ENCODE assay signal across 15 mouse cellular contexts in the genomic region with DNA sequence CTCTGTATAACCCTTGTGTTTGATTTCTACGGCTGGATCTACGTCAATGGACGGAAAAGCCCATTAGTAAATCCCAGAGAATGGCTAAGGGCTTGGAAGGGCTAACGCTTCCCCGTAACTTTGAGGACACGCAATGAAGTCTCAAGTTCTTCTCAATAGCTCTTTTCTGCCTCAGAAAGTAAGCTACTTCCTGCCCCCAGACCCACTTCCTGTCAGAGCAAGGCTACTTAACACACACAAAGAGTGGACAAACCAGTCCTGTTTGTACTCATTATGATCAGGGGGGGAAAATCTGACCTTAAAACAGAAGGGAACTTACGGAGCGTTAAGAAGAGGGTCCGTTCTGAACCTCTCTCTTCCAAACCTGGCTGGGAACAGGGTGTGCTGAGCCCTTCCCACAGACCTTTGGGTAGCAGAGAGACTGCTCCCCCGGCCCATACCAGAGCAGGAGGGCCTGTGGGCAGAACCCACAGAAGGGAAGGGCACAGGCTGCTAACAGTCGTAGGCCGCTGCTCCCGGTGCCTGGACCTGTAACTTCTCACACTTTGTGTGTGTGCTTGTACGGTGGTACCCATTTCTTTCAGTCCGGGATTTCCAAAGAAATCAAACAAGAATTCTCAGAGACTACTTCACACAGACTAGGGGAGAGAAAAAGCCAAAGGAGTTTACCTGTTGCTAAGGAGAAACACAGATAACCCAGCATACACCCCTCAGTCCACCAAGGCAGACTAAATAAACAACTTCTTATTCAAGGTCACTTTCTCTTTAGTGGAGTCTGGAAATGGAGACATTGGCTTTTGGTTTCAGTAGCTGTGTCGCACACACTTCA. TPM values are rescaled to one million over a fixed set of nuclear protein-coding genes. Genes with fewer than 3 reads are reported as not detected.
DNase-seq lines count a peak whose midpoint lies in the region; ATAC-seq and TF ChIP-seq lines count a peak whose summit lies in the region.
"Had no signal": no experiment of that assay in that cellular context is flagged by ENCODE, and none has a peak within 500 bp of the region (broad histone marks: within the 10 kb centered on the region; RNA-seq: fewer than 3 reads in every experiment).

No protein-coding gene starts in this region.

- 0 out of 2 replicates have a peak overlapping the region, but pooled peaks have one; percentile 26 for H3K9ac ChIP-seq in heart, adult 2 months (ENCODE audit: low read depth, low read length)
- H3K9ac ChIP-seq in kidney, postnatal 0 days (ENCODE audit: low read depth, low read length): no peak overlapping the region
- H3K9ac ChIP-seq in intestine, postnatal 0 days (ENCODE audit: low read depth, low read length): 0 out of 2 replicates have a peak overlapping the region, but pooled peaks have one; percentile 0
- H3K9ac ChIP-seq: forebrain, embryonic 13.5 days; neural tube, embryonic 13.5 days had no signal

- H3K4me1 ChIP-seq in heart, adult 2 months (ENCODE audit: control insufficient read depth, insufficient read depth, low read length): peaks cover 10% of the 10 kb centered on the region
- H3K4me1 ChIP-seq in kidney, postnatal 0 days (replicated peaks; ENCODE audit: insufficient read depth, low read length): peaks cover 50% of the 10 kb centered on the region
- H3K4me1 ChIP-seq in intestine, postnatal 0 days (replicated peaks; ENCODE audit: control insufficient read depth, insufficient read depth, low read length): peaks cover 25% of the 10 kb centered on the region

- H3K27me3 ChIP-seq in heart, adult 2 months (ENCODE audit: control insufficient read depth, insufficient read depth, low read length): no peaks in the 10 kb centered on the region
- H3K27me3 ChIP-seq in kidney, postnatal 0 days (ENCODE audit: insufficient read depth, low read length): no peaks in the 10 kb centered on the region
- no peaks in the 10 kb centered on the region for H3K27me3 ChIP-seq in intestine, postnatal 0 days (replicated peaks; ENCODE audit: control insufficient read depth, insufficient read depth, low read length)
- H3K27me3 ChIP-seq: forebrain, embryonic 13.5 days; megakaryocyte, embryonic 14.5 days; neural tube, embryonic 13.5 days; Patski had no signal

- TF ChIP-seq EP300 in heart, adult 2 months (IDR thresholded peaks at IDR 0.05; ENCODE audit: insufficient read depth, low read depth, low read length): no peak

- no peaks in the 10 kb centered on the region for H3K9me3 ChIP-seq in kidney, postnatal 0 days (replicated peaks; ENCODE audit: low read length)
- H3K9me3 ChIP-seq in intestine, postnatal 0 days (ENCODE audit: control insufficient read depth): no peaks in the 10 kb centered on the region
- H3K9me3 ChIP-seq: forebrain, embryonic 13.5 days; megakaryocyte, embryonic 14.5 days; neural tube, embryonic 13.5 days had no signal

- peaks cover 4% of the 10 kb centered on the region; the same call in 1 of the 2 replicates for H3K79me2 ChIP-seq in heart, adult 2 months (replicated peaks; ENCODE audit: control insufficient read depth, insufficient read depth, low read length)

- no peak overlapping the region for H3K4me3 ChIP-seq in heart, adult 2 months
- no peak overlapping the region for H3K4me3 ChIP-seq in kidney, postnatal 0 days (replicated peaks; ENCODE audit: low read depth, low read length)
- H3K4me3 ChIP-seq in intestine, postnatal 0 days (ENCODE audit: low read depth, low read length): no peak overlapping the region
- H3K4me3 ChIP-seq: forebrain, embryonic 13.5 days; left cerebral cortex, adult 2 months; megakaryocyte, embryonic 14.5 days; neural tube, embryonic 13.5 days had no signal

- peak overlapping the region; percentile 12; the same call in 1 of the 2 replicates for H3K27ac ChIP-seq in heart, adult 2 months
- H3K27ac ChIP-seq in kidney, postnatal 0 days: peak overlapping the region; percentile 85
- H3K27ac ChIP-seq in intestine, postnatal 0 days (ENCODE audit: low read depth, low read length): peak overlapping the region; percentile 66
- H3K27ac ChIP-seq: forebrain, embryonic 13.5 days; left cerebral cortex, adult 2 months; neural tube, embryonic 13.5 days had no signal

- H3K36me3 ChIP-seq in heart, adult 2 months (ENCODE audit: control insufficient read depth, insufficient read depth, low read length): 0 out of 2 replicates have a peak, but pooled peaks cover 1% of the 10 kb centered on the region
- H3K36me3 ChIP-seq in kidney, postnatal 0 days (ENCODE audit: insufficient read depth, low read length): no peaks in the 10 kb centered on the region
- H3K36me3 ChIP-seq in intestine, postnatal 0 days (ENCODE audit: control insufficient read depth, insufficient read depth): peaks cover 13% of the 10 kb centered on the region; the same call in 1 of the 2 replicates
- H3K36me3 ChIP-seq: neural tube, embryonic 13.5 days had no signal

- no peak for TF ChIP-seq CTCF in heart, adult 2 months (IDR thresholded peaks at IDR 0.05)
- TF ChIP-seq CTCF in kidney, postnatal 0 days (IDR thresholded peaks at IDR 0.05; ENCODE audit: low read depth): no peak
- TF ChIP-seq CTCF in intestine, postnatal 0 days (IDR thresholded peaks at IDR 0.05; ENCODE audit: low read depth): no peak

- no peak for ATAC-seq in kidney, postnatal 0 days (replicated peaks; ENCODE audit: low FRiP score, low read depth)
- ATAC-seq in intestine, postnatal 0 days: no peak
- ATAC-seq: forebrain, embryonic 13.5 days; Patski had no signal

- TF ChIP-seq POLR2A in heart, adult 2 months (IDR thresholded peaks at IDR 0.05; ENCODE audit: insufficient read depth, low read depth, low read length): no peak

- 0 out of 2 replicates have a peak overlapping the region, but pooled peaks have one; percentile 17 for H3K4me2 ChIP-seq in kidney, postnatal 0 days (ENCODE audit: low read length)
- peak overlapping the region; percentile 28; the same call in 1 of the 2 replicates for H3K4me2 ChIP-seq in intestine, postnatal 0 days (replicated peaks; ENCODE audit: low read depth)
- H3K4me2 ChIP-seq: forebrain, embryonic 13.5 days; neural tube, embryonic 13.5 days had no signal

- WGBS in heart, adult 2 months: 73% methylated on average over 16 of the region's 16 CpGs
- 59% methylated on average over 16 of the region's 16 CpGs for WGBS in kidney, postnatal 0 days
- WGBS in intestine, postnatal 0 days: 58% methylated on average over 16 of the region's 16 CpGs

- DNase-seq in heart, adult 2 months: no peak
- DNase-seq in heart, adult 18-20 months: no peak
- DNase-seq in kidney, postnatal 0 days (ENCODE audit: low spot score): no peak
- DNase-seq in kidney, postnatal 36 days: no peak
- DNase-seq in CD4-positive, CD25-positive, alpha-beta regulatory T cell, adult 2 months (ENCODE audit: low read depth, low spot score): peak; percentile 51
- no peak for DNase-seq in cerebellum, adult 8-10 months
- no peak for DNase-seq in frontal cortex, postnatal 36 days (ENCODE audit: low spot score in 2 of 2)
- DNase-seq: cerebellum, postnatal 14 days; right cerebral cortex, postnatal 4 days had no signal

- intact Hi-C loops in heart, adult 2 months (cut with DNase I): no loop called here

RNA-seq across cellular contexts. Expression of a gene that starts 10.7 kb away (rescaled TPM):
- 10 to 100 TPM; 33.4 to 35.7 TPM for total RNA-seq in heart, adult 2 months (2021)
- 24.2 TPM in 2 replicates for polyA plus RNA-seq in heart, adult 2 months (2012; rRNA removed)
- 10 to 100 TPM; 32.5 to 36.9 TPM for total RNA-seq in heart, adult 18-20 months (2021)
- polyA plus RNA-seq in kidney, postnatal 0 days (2015; fragmentation: Nextera tagmentation; extraction: Ambion mirVana): 281 and 313 TPM in 2 replicates
- 342 and 379 TPM in 2 replicates for polyA plus RNA-seq in intestine, postnatal 0 days (2015; fragmentation: Nextera tagmentation; extraction: Ambion mirVana)

Comparison
In these comparisons a context has a peak if more than half of its experiments do, and no peak if none do; other contexts are left out.
1. H3K27ac ChIP-seq: peak in every context shown above with its lines; median percentile 85 in kidney, postnatal 0 days; 66 in intestine, postnatal 0 days; 12 in heart, adult 2 months.
2. RNA of a gene that starts 10.7 kb away (polyA plus RNA-seq): 342 to 379 TPM in intestine, postnatal 0 days and 281 to 313 TPM in kidney, postnatal 0 days; 24.2 TPM in heart, adult 2 months; every median in the first group is over 10 times any median in the second.